Comparison of ENCODE assay signal across 23 mouse cellular contexts in genomic region chr11:100580275-100580674, GRCm38 (mm10).
"Had no signal": no experiment of that assay in that cellular context is flagged by ENCODE, and none has a peak within 500 bp of the region (broad histone marks: within the 10 kb centered on the region; RNA-seq: fewer than 3 reads in every experiment).

No protein-coding gene starts in this region.

- ATAC-seq: intestine, postnatal 0 days; liver, embryonic 12.5 days; midbrain, embryonic 15.5 days had no signal

- H3K4me2 ChIP-seq: limb, embryonic 13.5 days; liver, embryonic 12.5 days; liver, embryonic 15.5 days; lung, embryonic 15.5 days; midbrain, embryonic 12.5 days; midbrain, embryonic 15.5 days; neural tube, embryonic 13.5 days had no signal

- H3K4me3 ChIP-seq: left cerebral cortex, adult 2 months; limb, embryonic 13.5 days; liver, embryonic 12.5 days; liver, embryonic 15.5 days; lung, embryonic 15.5 days; midbrain, embryonic 12.5 days; midbrain, embryonic 15.5 days; neural tube, embryonic 13.5 days had no signal

- DNase-seq: kidney, adult 8-10 months; kidney, postnatal 25 days; layer of hippocampus, adult 9-11 months; liver; lung, adult 18-20 months; lung, postnatal 10 days; lung, postnatal 4 days; retina, postnatal 1 day; right cerebral cortex, postnatal 25 days; thymus, adult 2 months; thymus, postnatal 14 days; thymus, postnatal 4 days had no signal

- H3K9me3 ChIP-seq: limb, embryonic 13.5 days; liver, embryonic 12.5 days; liver, embryonic 15.5 days; lung, embryonic 15.5 days; midbrain, embryonic 12.5 days; midbrain, embryonic 15.5 days; neural tube, embryonic 13.5 days had no signal

- H3K27ac ChIP-seq: kidney, postnatal 0 days; left cerebral cortex, adult 2 months; limb, embryonic 13.5 days; liver, embryonic 12.5 days; liver, embryonic 15.5 days; lung, embryonic 15.5 days; midbrain, embryonic 12.5 days; midbrain, embryonic 15.5 days; neural tube, embryonic 13.5 days; stomach, postnatal 0 days had no signal

- H3K27me3 ChIP-seq: limb, embryonic 13.5 days; liver, embryonic 12.5 days; liver, embryonic 15.5 days; lung, embryonic 15.5 days; midbrain, embryonic 15.5 days; neural tube, embryonic 13.5 days had no signal

- H3K9ac ChIP-seq: limb, embryonic 13.5 days; liver, embryonic 12.5 days; liver, embryonic 15.5 days; lung, embryonic 15.5 days; midbrain, embryonic 12.5 days; midbrain, embryonic 15.5 days; neural tube, embryonic 13.5 days had no signal
